Mouse (Mus musculus) lung, embryonic 15.5 days (tissue): ENCODE results near the gene Vwa8. TPM values are rescaled to one million over a fixed set of nuclear protein-coding genes. Genes with fewer than 3 reads are reported as not detected.

Experiments
- ATAC-seq: fragments of 200-750 bp; cut with Nextera tagmentation; 2 replicates; pipeline ENCODE4 v1.8.0; 2017; ENCODE audit warnings: moderate number of reproducible peaks, borderline replicate concordance; ENCODE audit not compliant: low FRiP score, low TSS enrichment; ENCODE audit errors: extremely low read depth
- H3K27ac ChIP-seq: fragments of 300-500 bp; sonication (generic); 2 replicates; pipeline ENCODE4 v1.5.1; 2015; ENCODE audit warnings: moderate library complexity, mild to moderate bottlenecking, inconsistent platforms
- H3K27me3 ChIP-seq: fragments of 300-500 bp; sonication (generic); 2 replicates; pipeline ENCODE4 v1.6.1; 2015; ENCODE audit warnings: inconsistent platforms
- H3K36me3 ChIP-seq: fragments of 300-500 bp; sonication (generic); 2 replicates; pipeline ENCODE4 v1.6.1; 2015; ENCODE audit warnings: inconsistent platforms
- H3K4me1 ChIP-seq: fragments of 300-500 bp; sonication (generic); 2 replicates; pipeline ENCODE4 v1.6.1; 2015; ENCODE audit warnings: inconsistent platforms
- H3K4me2 ChIP-seq: fragments of 300-500 bp; sonication (generic); 2 replicates; pipeline ENCODE4 v1.6.1; 2015; ENCODE audit warnings: inconsistent platforms, mild to moderate bottlenecking, moderate library complexity
- H3K4me3 ChIP-seq: fragments of 300-500 bp; sonication (generic); 2 replicates; pipeline ENCODE4 v1.5.1; 2015; ENCODE audit warnings: mild to moderate bottlenecking, inconsistent platforms
- H3K9ac ChIP-seq: fragments of 300-500 bp; sonication (generic); 2 replicates; pipeline ENCODE4 v1.6.1; 2015; ENCODE audit warnings: inconsistent platforms
- H3K9me3 ChIP-seq: fragments of 300-500 bp; sonication (generic); 2 replicates; pipeline ENCODE4 v1.6.1; 2016; ENCODE audit warnings: inconsistent platforms
- WGBS: fragments of 180-500 bp; shearing (Covaris S2); methylation state at CpG from one replicate; pipeline ENCODE4 v1.1.7; 2015; 5-methylcytosine and 5-hydroxymethylcytosine counted together
- polyA plus RNA-seq: library from polyadenylated mRNA; unstranded; fragments of >200 nt; fragmentation: Nextera tagmentation; extraction: Ambion mirVana; gene quantifications from 2 replicates; pipeline ENCODE4 v1.2.1, GENCODE M21; 2015

The Vwa8 gene
- polyA plus RNA-seq, 1 experiment from 2014 or later = 10.3 TPM

DNA sequence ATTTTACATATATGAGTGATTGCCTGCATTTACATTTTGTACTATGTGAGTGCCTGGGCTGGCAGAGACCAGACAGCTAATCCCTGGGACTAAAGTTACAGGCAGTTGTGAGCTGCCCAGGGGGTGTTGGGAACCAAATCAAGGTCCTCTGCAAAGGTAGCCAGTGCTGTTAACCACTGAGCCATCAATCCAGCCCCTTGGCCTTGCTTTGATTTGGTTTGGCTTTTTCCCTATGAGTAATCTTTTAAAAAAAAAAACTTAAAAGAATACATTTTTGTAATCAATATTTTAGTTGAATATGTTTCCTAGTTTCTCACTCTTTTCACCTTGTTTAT lies 393.5 kb downstream of the Vwa8 start:
- no peaks in the 10 kb centered on the region for H3K36me3 ChIP-seq
- 0 out of 2 replicates have a peak, but pooled peaks cover 4% of the 10 kb centered on the region for H3K4me1 ChIP-seq
- H3K4me3 ChIP-seq = no peak overlapping the region
- no peak for ATAC-seq
- no peaks in the 10 kb centered on the region for H3K27me3 ChIP-seq
- no peak overlapping the region for H3K9ac ChIP-seq
- no peak overlapping the region for H3K4me2 ChIP-seq
- H3K27ac ChIP-seq = no peak overlapping the region
- H3K9me3 ChIP-seq = no peaks in the 10 kb centered on the region

DNA sequence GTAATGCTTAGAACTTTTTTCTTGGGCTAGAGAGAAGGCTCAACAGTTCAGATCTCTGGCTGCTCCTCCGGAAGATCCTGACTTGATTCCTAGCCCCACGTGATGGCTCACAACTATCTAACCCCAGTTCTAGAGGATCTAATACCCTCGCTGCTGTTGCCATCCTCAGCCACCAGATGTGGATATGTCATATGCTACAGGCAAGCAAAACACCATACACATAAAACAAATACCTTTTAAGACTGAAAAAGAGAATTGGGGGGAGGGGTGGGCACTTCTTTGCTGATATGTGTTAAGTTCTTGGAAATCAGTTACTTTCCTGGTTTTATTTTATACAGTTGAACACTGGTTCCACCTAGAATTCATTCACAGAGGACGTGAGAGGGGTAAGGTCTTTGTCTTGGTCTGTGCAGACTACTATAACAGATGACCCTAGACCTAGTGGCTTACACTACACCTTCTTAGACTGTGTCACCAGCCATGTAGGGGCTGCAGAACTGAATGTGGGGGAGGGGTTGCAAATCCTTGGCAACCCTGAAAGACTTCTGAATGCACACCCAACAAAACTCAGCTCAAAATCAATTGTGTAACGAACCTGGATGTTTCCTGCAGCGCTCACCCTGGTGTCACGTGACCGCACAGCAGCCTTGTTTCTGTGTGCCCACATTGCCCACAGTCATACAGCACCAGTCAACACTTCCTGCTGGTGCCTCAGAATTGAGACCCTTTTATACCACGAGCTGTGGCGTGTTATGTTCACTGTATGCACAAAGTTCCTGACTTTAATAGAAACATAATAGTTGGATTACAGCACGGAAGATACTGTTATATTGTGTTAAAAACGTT lies 394.4 kb downstream of the Vwa8 start:
- H3K9me3 ChIP-seq = no peaks in the 10 kb centered on the region
- no peak overlapping the region for H3K27ac ChIP-seq
- H3K9ac ChIP-seq = no peak overlapping the region
- ATAC-seq = 0 out of 2 replicates have a peak, but pooled peaks have one; percentile 54
- no peak overlapping the region for H3K4me2 ChIP-seq
- H3K4me3 ChIP-seq = no peak overlapping the region
- no peaks in the 10 kb centered on the region for H3K36me3 ChIP-seq
- 77% methylated on average over 12 of the region's 12 CpGs for WGBS
- no peaks in the 10 kb centered on the region for H3K27me3 ChIP-seq
- 0 out of 2 replicates have a peak, but pooled peaks cover 4% of the 10 kb centered on the region for H3K4me1 ChIP-seq

- Histone ChIP-seq H3K9ac (no peak overlapping the region), H3K27ac (no peak overlapping the region), H3K4me2 (no peak overlapping the region), H3K9me3 (no peaks in the 10 kb centered on the region), H3K36me3 (no peaks in the 10 kb centered on the region), H3K27me3 (no peaks in the 10 kb centered on the region), H3K4me1 (no peaks in the 10 kb centered on the region), H3K4me3 (no peak overlapping the region)
- ATAC-seq = no peak
- 64% methylated on average over 3 of the region's 3 CpGs for WGBS
Measured at GRCm38 (mm10) chr14:79244571-79244970, 395.7 kb downstream of the Vwa8 start.

GRCm38 (mm10) chr14:79251727-79252285 lies 403.0 kb downstream of the Vwa8 start:
- no peak for ATAC-seq
- no peaks in the 10 kb centered on the region for H3K9me3 ChIP-seq
- 67% methylated on average over 5 of the region's 5 CpGs for WGBS
- no peak overlapping the region for H3K27ac ChIP-seq
- H3K4me1 ChIP-seq = no peaks in the 10 kb centered on the region
- H3K9ac ChIP-seq = no peak overlapping the region
- H3K4me3 ChIP-seq = no peak overlapping the region
- no peak overlapping the region for H3K4me2 ChIP-seq
- no peaks in the 10 kb centered on the region for H3K36me3 ChIP-seq
- H3K27me3 ChIP-seq = no peaks in the 10 kb centered on the region

Other genes with a start within 250 kb of the Vwa8 start
- gene Dgkh, start 116.3 kb upstream of the Vwa8 start, polyA plus RNA-seq = 2.2 and 2.3 TPM in 2 replicates